Mouse (Mus musculus) ZHBTc4 (cell line): ENCODE measurements around the gene Mrpl52.

Experiments used
- DNase-seq: peaks from one replicate; pipeline ENCODE4 v3.0.0-alpha.2; 2011; ENCODE audit warnings: low read depth, low spot score

Gene Mrpl52

GRCm38 (mm10) chr14:54471467-54471866, 44.8 kb downstream of the Mrpl52 start:
- DNase-seq = no peak

GRCm38 (mm10) chr14:54472671-54473070, 46.0 kb downstream of the Mrpl52 start:
- no peak for DNase-seq

GRCm38 (mm10) chr14:54474744-54475143, 48.0 kb downstream of the Mrpl52 start:
- no peak for DNase-seq

DNA sequence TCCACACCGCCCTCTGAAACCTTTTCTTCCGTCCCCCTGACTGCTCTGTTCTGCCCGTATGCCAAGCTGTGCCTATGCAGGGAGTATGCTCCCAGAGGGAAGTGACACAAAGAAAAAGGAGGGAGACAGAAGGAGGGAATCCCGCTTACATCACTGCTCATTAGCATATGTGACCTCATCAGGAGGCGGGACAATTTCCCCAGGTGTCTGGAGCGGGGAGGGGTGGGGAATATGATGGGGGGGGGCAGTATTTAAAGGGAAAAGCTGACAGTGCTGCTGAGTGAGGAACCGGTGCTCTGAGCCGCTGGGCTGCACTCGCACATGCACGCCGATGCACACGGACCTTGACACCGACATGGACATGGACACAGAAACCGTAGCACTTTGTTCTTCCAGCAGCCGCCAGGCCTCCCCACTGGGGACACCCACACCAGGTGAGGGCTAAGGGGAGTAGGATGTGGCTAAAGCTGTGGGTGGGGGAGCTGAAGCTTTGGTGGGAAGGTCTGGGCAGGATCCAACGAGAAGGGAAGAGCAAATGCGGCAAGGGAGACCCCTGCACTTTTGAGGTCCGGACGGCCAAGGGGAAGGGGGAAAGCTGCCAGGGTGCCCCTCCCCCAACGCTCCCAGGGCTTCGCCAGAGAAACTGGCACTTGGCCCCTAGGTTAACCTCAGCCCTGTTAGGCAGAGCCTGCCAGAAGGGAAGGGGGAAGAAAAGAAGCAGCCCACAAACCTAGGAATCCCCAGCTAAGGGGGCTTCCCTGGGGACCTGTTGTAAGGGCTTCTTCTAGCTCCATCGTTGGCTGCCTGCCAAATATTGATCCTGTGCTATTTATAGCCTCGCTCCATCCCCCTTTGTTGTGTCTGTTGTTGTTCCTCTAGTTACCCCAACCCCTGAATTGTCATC, 49.5 kb downstream of the Mrpl52 start, which contains the start of gene Rem2:
Gene Rem2, plus strand, starts transcription at position 160 of the 904 bp plus-strand sequence.
- DNase-seq = peak; percentile 56

- DNase-seq = no peak
These were observed 50.6 kb downstream of the Mrpl52 start for GRCm38 (mm10) chr14:54477172-54477909.
